Mouse (Mus musculus) neural tube, embryonic 13.5 days (tissue): Measurements from ENCODE around the gene Mia3. TPM values are rescaled to one million over a fixed set of nuclear protein-coding genes. Genes with fewer than 3 reads are reported as not detected.
"Not testable (repeated sequence)": the region's sequence is repeated elsewhere in the genome, so short reads cannot be mapped to it uniquely, and the experiment has no call there.

ENCODE experiments used
- ATAC-seq: fragments of 200-750 bp; cut with Nextera tagmentation; 2 replicates; pipeline ENCODE4 v1.8.0; 2017; ENCODE audit warnings: low read depth, mild to moderate bottlenecking, moderate TSS enrichment, moderate library complexity
- H3K27ac ChIP-seq: fragments of 300-500 bp; sonication (generic); replicated peaks from 2 replicates; pipeline ENCODE4 v1.5.1; 2015; ENCODE audit warnings: moderate library complexity, mild to moderate bottlenecking, inconsistent platforms
- H3K27me3 ChIP-seq: fragments of 300-500 bp; sonication (generic); 2 replicates; pipeline ENCODE4 v1.6.1; 2015; ENCODE audit warnings: mild to moderate bottlenecking, inconsistent platforms
- H3K36me3 ChIP-seq: fragments of 300-500 bp; sonication (generic); 2 replicates; pipeline ENCODE4 v1.6.1; 2015; ENCODE audit warnings: mild to moderate bottlenecking, inconsistent platforms
- H3K4me1 ChIP-seq: fragments of 300-500 bp; sonication (generic); replicated peaks from 2 replicates; pipeline ENCODE4 v1.6.1; 2015; ENCODE audit warnings: inconsistent platforms
- H3K4me2 ChIP-seq: fragments of 300-500 bp; sonication (generic); 2 replicates; pipeline ENCODE4 v1.6.1; 2015; ENCODE audit warnings: inconsistent platforms, mild to moderate bottlenecking, moderate library complexity
- H3K4me3 ChIP-seq: fragments of 300-500 bp; sonication (generic); 2 replicates; pipeline ENCODE4 v1.5.1; 2015; ENCODE audit warnings: mild to moderate bottlenecking, inconsistent platforms
- H3K9ac ChIP-seq: fragments of 300-500 bp; sonication (generic); 2 replicates; pipeline ENCODE4 v1.6.1; 2015; ENCODE audit warnings: moderate library complexity, mild to moderate bottlenecking, inconsistent platforms
- H3K9me3 ChIP-seq: fragments of 300-500 bp; sonication (generic); 2 replicates; pipeline ENCODE4 v1.6.1; 2016; ENCODE audit warnings: inconsistent platforms
- WGBS: fragments of 180-500 bp; shearing (Covaris S2); methylation state at CpG from one replicate; pipeline ENCODE4 v1.1.7; 2015; 5-methylcytosine and 5-hydroxymethylcytosine counted together
- polyA plus RNA-seq: library from polyadenylated mRNA; unstranded; fragments of >200 nt; fragmentation: Nextera tagmentation; extraction: Ambion mirVana; gene quantifications from 2 replicates; pipeline ENCODE4 v1.2.1, GENCODE M21; 2015

The Mia3 gene
- polyA plus RNA-seq, 1 experiment from 2014 or later: 113 TPM

DNA sequence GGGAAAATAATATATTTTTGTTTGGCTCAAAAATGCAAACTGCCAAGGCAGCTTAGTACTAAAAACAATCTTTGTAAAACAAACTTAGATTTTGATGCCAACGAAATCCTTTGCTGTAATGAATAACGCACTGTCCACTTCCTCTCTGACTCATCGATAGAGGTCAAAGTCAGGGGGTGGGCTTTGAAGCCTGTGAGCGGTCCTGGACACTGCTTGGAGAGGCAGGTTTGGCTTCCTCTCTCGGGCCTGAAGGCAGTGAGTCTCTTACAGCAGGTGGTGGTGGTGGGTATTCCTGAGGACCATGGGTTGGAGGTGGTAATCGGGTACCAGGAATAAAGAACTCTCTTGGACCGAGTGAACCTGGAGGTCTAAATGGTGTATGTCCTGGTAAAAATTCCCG lies 42.2 kb downstream of the Mia3 start:
- Histone ChIP-seq H3K9me3 (no peaks in the 10 kb centered on the region), H3K9ac (no peak overlapping the region), H3K4me2 (no peak overlapping the region), H3K4me1 (no peaks in the 10 kb centered on the region), H3K27me3 (no peaks in the 10 kb centered on the region), H3K36me3 (peaks cover 84% of the 10 kb centered on the region), H3K27ac (no peak overlapping the region), H3K4me3 (no peak overlapping the region)
- 95% methylated on average over 8 of the region's 8 CpGs for WGBS
- no peak for ATAC-seq

DNA sequence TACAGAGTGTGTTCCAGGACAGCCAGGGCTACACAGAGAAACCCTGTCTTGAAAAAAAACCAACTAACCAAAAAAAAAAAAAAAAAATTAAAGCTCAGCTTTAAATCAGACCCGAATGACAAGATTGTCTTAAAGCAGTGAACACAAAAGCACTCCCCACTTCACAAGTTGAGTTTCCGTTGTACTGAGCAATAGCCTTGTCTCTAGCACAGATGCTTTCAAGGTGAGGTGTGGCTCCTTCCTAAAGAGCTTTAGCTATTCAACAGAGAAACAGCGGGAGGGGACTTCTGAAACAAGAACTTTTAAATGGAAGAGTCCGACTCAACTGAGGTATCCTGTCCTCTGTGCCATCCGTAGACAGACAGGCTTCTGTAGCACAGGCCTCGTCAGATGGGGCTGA lies 44.9 kb downstream of the Mia3 start:
- 95% methylated on average over 6 of the region's 6 CpGs for WGBS
- H3K9ac ChIP-seq: no peak overlapping the region
- no peak overlapping the region for H3K4me2 ChIP-seq
- H3K36me3 ChIP-seq: peaks cover 72% of the 10 kb centered on the region
- ATAC-seq: no peak
- H3K4me3 ChIP-seq: no peak overlapping the region
- no peaks in the 10 kb centered on the region for H3K4me1 ChIP-seq
- H3K9me3 ChIP-seq: no peaks in the 10 kb centered on the region
- no peak overlapping the region for H3K27ac ChIP-seq
- H3K27me3 ChIP-seq: no peaks in the 10 kb centered on the region

DNA sequence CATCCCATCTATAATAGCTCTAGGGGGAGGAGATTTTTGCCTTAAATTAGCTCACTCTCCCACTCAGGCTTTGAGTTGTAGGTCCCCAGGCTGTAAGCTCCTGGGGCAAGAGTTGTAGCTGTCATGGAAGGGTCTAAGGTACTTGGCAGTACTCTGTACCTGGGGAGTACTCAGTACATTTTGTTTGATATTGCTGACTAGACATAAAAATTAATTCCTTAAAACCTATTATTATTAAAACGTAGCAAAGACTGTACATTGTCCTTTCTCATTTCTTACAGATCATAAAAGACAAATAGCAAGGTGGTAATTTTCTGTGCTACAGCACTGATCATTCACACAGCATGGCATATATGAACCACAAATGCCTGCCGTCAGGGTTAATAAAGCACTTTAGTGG lies 45.4 kb downstream of the Mia3 start:
- no peak for ATAC-seq
- 96% methylated on average over 2 of the region's 2 CpGs for WGBS
- peaks cover 72% of the 10 kb centered on the region for H3K36me3 ChIP-seq
- H3K9ac ChIP-seq: no peak overlapping the region
- no peak overlapping the region for H3K27ac ChIP-seq
- no peak overlapping the region for H3K4me2 ChIP-seq
- no peaks in the 10 kb centered on the region for H3K9me3 ChIP-seq
- H3K4me3 ChIP-seq: no peak overlapping the region
- H3K4me1 ChIP-seq: no peaks in the 10 kb centered on the region
- H3K27me3 ChIP-seq: no peaks in the 10 kb centered on the region

DNA sequence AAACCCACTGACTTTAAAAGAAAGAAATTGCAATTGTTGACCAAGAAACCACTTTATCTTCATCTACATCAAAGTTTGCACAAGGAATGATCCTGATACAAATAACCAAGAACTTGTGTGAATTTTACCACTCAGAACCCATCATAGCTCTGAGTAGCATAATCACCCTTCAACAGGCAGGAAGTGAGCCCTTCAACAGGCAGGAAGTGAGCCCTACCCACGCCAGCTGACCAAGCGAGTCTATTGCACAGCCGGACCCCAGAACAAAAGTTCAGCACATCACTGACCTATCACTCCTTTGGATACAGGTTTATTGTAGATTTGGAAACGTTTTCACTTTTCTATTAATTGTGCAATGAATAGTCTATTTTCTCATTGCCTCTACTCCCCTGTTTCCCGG lies 46.9 kb downstream of the Mia3 start:
- ATAC-seq: not testable (repeated sequence)
- 94% methylated on average over 5 of the region's 5 CpGs for WGBS
- peaks cover 70% of the 10 kb centered on the region for H3K36me3 ChIP-seq

DNA sequence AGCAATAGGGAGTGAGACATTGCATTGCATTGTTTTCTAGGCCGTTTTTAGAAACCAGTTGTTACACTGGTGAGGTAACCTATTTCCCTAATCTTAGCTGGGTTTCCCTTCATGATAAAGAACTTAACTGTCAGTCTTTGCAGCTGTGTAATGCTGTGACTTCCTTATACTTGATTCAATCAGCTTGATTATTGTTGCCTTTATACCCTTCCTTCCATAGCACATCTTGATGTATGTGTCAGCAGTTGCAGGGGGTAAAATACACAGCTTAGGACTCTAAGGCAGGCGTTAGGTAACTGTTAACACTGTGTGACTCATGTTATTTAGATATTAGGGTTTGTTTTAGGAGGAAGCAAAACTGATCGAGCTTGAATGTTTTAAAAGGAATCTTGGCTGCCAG lies 48.6 kb downstream of the Mia3 start:
- Histone ChIP-seq H3K27ac (no peak overlapping the region), H3K4me2 (no peak overlapping the region), H3K9me3 (no peaks in the 10 kb centered on the region), H3K9ac (no peak overlapping the region), H3K36me3 (peaks cover 71% of the 10 kb centered on the region), H3K27me3 (no peaks in the 10 kb centered on the region), H3K4me1 (no peaks in the 10 kb centered on the region), H3K4me3 (no peak overlapping the region)
- ATAC-seq: no peak
- 84% methylated on average over 3 of the region's 3 CpGs for WGBS

More for the DNA sequence above, 46.9 kb downstream of the Mia3 start:
- not testable (repeated sequence) for H3K9me3 ChIP-seq, H3K4me3 ChIP-seq, H3K4me2 ChIP-seq, H3K9ac ChIP-seq, H3K4me1 ChIP-seq, H3K27ac ChIP-seq, H3K27me3 ChIP-seq

DNA sequence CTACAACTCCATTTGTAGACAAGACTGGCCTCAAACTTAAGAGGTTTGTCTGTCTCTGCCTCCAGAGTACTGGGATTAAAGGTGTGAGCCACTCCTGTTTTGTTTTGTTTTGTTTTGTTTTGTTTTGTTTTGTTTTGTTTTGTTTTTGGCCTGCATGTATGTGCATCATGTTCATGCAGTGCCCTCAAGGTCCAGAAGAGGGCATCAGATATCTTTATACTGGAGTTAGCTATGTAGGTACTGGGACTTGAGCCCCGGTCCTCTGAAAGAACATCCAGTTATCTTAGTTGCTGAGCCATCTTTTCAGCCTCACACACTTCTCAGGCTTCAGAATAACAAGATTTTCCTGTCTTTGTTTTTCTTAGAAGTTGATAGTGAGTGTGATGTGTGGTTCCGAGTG lies 53.6 kb downstream of the Mia3 start:
- 88% methylated on average over 2 of the region's 2 CpGs for WGBS
- no peak for ATAC-seq
- Histone ChIP-seq H3K4me1 (no peaks in the 10 kb centered on the region), H3K36me3 (peaks cover 70% of the 10 kb centered on the region), H3K4me3 (no peak overlapping the region), H3K27me3 (no peaks in the 10 kb centered on the region), H3K9me3 (no peaks in the 10 kb centered on the region), H3K9ac (no peak overlapping the region), H3K27ac (no peak overlapping the region), H3K4me2 (no peak overlapping the region)

DNA sequence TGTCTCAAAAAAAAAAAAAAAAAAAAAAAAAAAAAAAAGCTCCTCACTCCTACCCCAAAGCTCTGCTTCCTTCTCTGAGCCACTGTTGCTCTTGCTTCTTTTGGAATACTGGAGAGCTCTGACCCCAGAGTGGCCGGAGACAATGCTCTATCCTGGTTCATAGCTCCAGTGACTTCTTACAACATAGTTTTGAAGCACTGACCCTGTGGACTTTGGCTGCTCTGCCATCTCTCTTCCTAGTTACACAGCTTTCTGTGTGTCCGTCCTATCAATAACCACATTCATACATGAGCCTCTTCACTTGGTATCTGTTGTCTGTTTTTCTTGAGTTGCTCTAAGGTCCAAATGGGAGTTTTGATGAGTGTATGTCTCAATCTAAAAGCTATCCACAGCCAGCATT lies 57.3 kb downstream of the Mia3 start:
- WGBS: 94% methylated on average over 2 of the region's 2 CpGs
- peaks cover 65% of the 10 kb centered on the region for H3K36me3 ChIP-seq
- no peak for ATAC-seq

DNA sequence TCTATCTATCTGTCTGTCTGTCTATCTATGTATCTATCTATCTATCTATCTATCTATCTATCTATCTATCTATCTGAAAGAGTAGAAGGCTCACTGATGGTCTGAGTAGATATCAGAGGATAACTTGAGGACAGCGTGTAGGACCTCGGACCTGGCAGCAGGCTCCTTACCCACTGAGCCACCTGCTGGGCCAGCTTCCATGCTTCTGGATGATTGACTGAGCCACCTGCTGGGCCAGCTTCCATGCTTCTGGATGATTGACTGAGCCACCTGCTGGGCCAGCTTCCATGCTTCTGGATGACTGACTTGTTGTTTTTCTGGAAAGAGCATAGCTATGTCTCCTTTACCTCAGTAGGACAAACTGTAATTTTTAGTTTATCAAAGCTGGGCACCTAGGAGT lies 59.8 kb downstream of the Mia3 start:
- H3K36me3 ChIP-seq: peaks cover 46% of the 10 kb centered on the region
- not testable (repeated sequence) for ATAC-seq, H3K4me1 ChIP-seq, H3K27ac ChIP-seq, H3K27me3 ChIP-seq, H3K4me2 ChIP-seq, H3K9ac ChIP-seq, H3K9me3 ChIP-seq, H3K4me3 ChIP-seq
- WGBS: 67% methylated on average over 2 of the region's 2 CpGs

More for the DNA sequence above, 57.3 kb downstream of the Mia3 start:
- Histone ChIP-seq H3K4me2 (no peak overlapping the region), H3K4me1 (no peaks in the 10 kb centered on the region), H3K4me3 (no peak overlapping the region), H3K9me3 (no peaks in the 10 kb centered on the region), H3K9ac (no peak overlapping the region), H3K27me3 (no peaks in the 10 kb centered on the region), H3K27ac (no peak overlapping the region)

DNA sequence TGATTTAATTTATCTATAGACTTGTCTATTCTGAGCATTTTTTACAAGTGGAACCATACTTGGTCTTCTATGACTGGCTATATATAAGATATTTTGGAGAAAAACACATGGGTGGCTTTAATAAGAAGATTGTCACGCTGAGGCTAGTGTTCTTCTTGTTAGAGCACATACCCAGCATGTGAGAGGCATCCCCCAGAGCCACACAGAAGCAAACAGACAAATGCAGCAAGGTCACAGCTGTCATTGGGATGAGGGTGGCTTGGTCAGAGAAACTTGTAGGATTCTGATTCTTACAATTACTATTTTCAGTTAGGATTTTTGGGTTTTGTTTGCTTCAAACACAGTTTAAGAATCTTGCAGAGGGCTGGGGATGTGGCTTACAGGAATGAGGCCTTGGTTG lies 60.9 kb downstream of the Mia3 start:
- H3K4me1 ChIP-seq: no peaks in the 10 kb centered on the region
- no peak overlapping the region for H3K4me2 ChIP-seq
- no peaks in the 10 kb centered on the region for H3K27me3 ChIP-seq
- H3K36me3 ChIP-seq: peaks cover 35% of the 10 kb centered on the region
- 92% methylated on average over 1 of the region's 1 CpGs for WGBS
- no peak overlapping the region for H3K4me3 ChIP-seq
- H3K9ac ChIP-seq: no peak overlapping the region
- no peak for ATAC-seq
- H3K9me3 ChIP-seq: no peaks in the 10 kb centered on the region
- H3K27ac ChIP-seq: no peak overlapping the region

DNA sequence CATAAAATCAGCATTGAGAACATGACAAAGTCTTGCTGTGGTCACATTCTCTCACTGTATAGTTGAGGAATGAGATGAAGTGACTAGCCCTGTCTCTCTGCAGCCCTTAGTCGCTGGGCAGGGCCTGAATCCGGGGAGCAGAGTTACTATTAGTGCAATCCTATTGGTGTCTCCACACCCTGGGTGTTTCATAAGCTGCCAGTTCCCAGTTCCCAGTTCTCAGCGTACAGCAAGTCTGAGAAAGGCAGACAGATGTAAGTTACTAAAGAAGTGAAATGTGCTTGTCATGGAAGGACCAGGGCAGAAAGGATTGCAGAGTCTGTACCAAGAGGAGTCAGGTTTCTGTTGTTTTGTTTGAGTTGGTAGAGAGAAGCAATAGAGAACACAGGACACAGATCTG lies 61.8 kb downstream of the Mia3 start:
- ATAC-seq: no peak
- 78% methylated on average over 3 of the region's 3 CpGs for WGBS

DNA sequence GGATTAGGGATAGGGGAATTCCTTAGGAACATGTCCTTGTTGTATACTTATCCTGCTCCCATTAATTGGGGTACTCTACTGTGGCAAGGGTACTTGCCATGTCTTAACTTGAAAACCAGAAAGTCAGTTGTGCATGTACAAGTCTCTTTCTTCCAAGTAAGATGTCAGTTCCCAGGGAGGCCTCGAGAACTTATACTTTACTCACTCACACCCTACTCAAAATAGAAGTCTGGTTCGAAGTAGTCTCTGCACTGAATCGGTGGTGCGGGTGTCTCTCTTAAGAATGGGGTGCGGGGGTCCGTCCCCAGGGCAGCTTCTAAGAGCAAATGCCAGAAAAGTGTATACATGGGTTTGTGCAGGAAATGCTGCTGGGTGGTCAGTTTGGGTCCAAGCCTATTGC lies 70.2 kb downstream of the Mia3 start:
- Histone ChIP-seq H3K36me3 (no peaks in the 10 kb centered on the region), H3K9ac (no peak overlapping the region), H3K4me3 (no peak overlapping the region), H3K27ac (no peak overlapping the region), H3K4me2 (no peak overlapping the region), H3K27me3 (no peaks in the 10 kb centered on the region), H3K4me1 (peaks cover 8% of the 10 kb centered on the region), H3K9me3 (no peaks in the 10 kb centered on the region)
- 88% methylated on average over 6 of the region's 6 CpGs for WGBS
- no peak for ATAC-seq

More for the DNA sequence above, 61.8 kb downstream of the Mia3 start:
- Histone ChIP-seq H3K27me3 (no peaks in the 10 kb centered on the region), H3K4me3 (no peak overlapping the region), H3K4me1 (no peaks in the 10 kb centered on the region), H3K9ac (no peak overlapping the region), H3K27ac (no peak overlapping the region), H3K36me3 (peaks cover 29% of the 10 kb centered on the region), H3K9me3 (no peaks in the 10 kb centered on the region), H3K4me2 (no peak overlapping the region)

DNA sequence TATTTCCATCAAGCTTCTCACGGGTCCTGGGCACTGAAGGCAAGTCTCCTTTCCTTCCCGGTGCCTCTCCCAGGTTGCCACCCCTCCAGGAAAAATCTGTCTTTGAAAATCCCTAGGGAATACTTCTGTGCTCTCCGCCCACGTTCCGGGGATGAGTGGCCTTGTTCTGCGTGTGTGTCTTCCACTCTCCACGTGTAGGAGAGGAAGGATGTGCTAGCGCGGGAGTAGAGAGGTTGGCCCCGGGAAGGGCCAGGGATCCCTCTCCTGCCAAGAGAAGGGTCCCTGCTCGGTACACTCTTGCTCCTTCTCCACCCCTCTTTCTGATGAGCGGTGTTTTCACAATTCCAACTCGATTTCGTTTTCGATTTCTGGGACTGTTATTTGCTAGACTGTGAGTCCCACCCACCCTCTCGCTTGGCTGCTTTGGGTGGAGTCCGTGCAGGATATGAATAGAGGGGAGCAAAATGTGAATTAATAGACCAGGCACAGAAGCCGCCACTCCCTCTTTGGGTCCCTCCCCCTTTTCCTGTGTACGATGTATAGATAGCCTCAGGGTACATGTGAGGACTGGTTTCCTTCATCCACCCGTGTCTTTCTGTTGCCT lies 71.4 kb downstream of the Mia3 start:
- Histone ChIP-seq H3K9me3 (no peaks in the 10 kb centered on the region), H3K27me3 (no peaks in the 10 kb centered on the region), H3K9ac (peak overlapping the region; percentile 72), H3K4me3 (peak overlapping the region; percentile 51), H3K36me3 (peaks cover 10% of the 10 kb centered on the region), H3K4me1 (peaks cover 8% of the 10 kb centered on the region), H3K4me2 (peak overlapping the region; percentile 61), H3K27ac (peak overlapping the region; percentile 52)
- WGBS: under 1% methylated on average over 20 of the region's 20 CpGs
- ATAC-seq: no peak

DNA sequence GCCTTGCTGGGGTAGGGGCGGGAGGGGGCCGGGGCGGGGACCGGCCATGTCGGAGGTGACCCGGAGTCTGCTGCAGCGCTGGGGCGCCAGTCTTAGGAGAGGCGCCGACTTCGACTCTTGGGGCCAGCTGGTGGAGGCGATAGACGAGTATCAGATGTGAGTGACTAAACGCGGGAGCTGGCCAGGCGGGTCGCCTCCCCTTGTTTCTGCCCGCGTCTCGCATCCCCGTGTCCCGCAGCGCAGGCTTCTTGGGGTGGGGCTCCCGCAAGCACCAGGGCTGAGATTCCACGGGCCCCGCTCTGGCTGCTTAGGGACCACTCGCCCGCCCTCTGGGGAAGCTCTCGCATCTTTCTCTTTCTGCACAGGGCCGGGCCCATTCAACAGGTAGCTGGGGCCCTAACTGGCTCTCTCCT lies 71.9 kb downstream of the Mia3 start:
- Histone ChIP-seq H3K4me2 (peak overlapping the region; percentile 61), H3K9me3 (no peaks in the 10 kb centered on the region), H3K9ac (peak overlapping the region; percentile 72), H3K36me3 (peaks cover 14% of the 10 kb centered on the region), H3K4me3 (peak overlapping the region; percentile 51), H3K27me3 (no peaks in the 10 kb centered on the region), H3K4me1 (peaks cover 8% of the 10 kb centered on the region), H3K27ac (peak overlapping the region; percentile 52)
- 1% methylated on average over 26 of the region's 30 CpGs for WGBS
- peak; percentile 41 for ATAC-seq
